Mouse (Mus musculus): Measurements from ENCODE around the gene Scn5a.

Scn5a gene

DNA sequence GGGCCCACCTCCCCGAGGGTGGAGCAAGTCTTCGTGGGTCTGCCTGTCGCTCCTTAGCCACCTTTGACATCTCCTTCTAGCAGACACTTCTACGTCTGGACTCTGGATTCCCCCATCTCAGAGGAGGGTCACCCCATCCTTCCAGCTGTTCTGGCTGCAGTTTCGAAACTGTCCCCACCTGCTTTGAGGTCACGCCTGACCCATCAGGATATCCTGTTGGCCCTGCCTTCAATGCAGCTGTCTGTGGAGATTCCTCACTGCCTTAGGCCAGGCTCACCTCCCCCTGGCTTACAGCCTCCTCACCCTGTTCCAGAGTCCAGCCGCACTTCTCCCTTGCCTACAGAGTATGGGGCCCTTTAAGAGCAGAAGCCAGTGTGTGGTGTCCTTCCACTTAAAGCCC lies 79.9 kb downstream of the Scn5a start:
- DNase-seq, result no peak

- no peak for DNase-seq
Measured at GRCm38 (mm10) chr9:119498247-119498607, 80.6 kb downstream of the Scn5a start.

DNA sequence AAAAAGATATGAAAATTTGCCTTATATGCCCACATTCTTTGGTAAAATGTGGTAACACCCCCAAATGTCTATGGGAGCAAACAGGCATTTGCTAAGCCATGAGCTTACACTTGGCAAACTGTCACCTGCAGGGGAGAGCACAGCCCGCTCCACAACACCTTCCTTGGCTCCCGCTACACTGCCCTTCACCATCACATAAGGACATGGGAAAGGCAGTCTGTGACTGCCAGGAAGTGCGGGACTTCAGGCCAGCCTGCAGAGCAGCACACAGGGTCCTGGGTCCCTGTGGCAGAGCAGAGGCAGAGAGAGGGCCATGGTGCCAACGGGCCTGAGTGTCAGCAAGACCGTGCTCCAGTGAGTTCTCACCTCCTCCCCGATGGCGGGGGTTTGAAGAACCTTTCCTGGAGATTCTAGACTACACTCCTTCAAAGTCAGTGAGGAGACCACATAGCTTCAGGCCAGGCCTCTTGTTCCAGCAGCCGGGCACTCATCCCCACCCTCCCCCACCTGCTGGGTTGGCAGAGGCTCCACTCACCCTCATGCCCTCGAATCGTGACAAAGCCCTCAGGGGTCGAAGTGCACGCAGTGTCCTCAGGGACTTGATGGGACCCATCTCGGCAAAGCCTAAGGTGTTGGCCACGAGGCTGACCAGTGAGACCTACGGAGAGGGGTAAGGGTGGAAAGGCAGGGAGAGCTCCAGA lies 81.1 kb downstream of the Scn5a start:
- DNase-seq, result no peak

- no peak for DNase-seq
Measured at GRCm38 (mm10) chr9:119496960-119497359, 81.9 kb downstream of the Scn5a start.

DNA sequence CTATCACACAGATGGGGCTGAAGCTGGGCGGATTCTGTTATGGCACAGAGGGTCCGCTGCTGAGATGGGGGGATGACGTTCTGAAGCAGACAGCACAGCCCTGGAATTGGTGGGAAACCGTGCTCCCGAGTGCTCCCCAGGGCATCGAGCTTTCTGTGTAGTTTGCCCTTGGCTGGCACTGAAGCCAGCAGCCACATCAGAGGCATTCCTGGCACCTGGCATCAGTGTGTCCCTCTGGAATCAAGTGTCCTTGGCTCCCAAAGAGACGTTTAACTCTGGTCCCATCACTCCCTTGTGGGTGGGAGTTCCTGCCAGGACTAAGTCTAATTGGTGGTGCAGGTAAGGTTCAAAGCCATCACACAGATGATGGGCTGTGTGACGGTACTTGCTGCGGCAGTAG lies 82.5 kb downstream of the Scn5a start:
- DNase-seq, result no peak

DNA sequence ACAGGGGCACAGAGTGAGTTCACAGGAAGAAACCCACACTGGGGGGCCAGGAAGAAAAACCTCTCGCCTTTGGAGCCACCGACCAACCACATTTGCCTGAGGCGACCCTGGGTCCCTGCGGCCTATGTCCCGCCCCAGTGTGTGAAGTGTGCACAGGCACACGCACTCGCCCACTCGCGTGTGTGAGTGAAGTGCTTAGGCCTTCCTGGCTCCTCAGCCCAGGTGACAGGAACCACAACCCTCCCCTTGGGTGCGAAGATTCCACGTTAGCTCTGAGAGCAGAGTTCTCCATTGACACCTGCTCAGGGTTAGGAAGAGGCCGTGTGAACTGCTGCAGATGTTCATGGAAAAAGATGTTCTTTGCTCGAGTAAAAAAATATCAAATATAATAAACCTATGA lies 93.9 kb downstream of the Scn5a start:
- no peak for DNase-seq

- DNase-seq, result no peak
Measured at GRCm38 (mm10) chr9:119484420-119484819, 94.4 kb downstream of the Scn5a start.

DNA sequence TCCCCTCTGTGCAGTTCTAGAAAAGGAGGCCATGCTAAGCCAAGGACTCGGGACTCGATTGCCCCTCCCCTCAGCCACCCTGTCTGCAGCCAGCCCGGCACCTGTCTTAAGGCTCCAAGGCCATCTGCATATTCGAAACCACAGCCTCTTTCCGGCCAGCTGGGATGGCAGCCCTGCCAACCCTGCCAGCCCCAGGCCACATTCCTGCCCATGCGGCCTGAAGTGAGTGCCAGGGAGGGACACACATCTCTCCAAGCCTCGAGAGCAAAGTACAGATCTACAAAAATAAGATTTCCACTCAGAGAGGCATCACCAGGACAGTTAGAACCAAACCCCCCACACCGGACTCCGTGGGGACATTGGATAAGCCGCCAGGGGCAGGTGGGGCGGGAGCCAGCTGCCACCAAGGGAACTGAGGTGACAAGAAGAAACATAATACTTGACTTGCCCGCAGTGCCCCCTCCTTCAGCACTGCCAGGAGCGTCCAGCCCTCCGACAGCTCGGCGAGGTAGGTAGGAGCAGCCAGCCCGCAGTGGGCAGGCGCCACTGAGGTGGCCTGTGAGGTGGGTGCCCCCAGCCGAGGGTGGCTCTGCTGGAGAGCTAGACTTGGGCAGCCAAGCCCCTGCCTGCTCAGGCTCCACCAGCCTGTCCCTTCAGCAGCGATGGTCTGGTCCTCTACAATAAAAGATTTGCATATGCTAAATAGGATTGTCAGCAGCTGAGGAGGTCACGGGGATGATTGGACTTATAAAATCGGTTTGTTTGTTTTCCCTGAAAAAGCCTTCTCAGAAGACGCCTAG lies 95.1 kb downstream of the Scn5a start:
- DNase-seq, result no peak

GRCm38 (mm10) chr9:119481612-119482011 lies 97.2 kb downstream of the Scn5a start:
- no peak for DNase-seq

DNA sequence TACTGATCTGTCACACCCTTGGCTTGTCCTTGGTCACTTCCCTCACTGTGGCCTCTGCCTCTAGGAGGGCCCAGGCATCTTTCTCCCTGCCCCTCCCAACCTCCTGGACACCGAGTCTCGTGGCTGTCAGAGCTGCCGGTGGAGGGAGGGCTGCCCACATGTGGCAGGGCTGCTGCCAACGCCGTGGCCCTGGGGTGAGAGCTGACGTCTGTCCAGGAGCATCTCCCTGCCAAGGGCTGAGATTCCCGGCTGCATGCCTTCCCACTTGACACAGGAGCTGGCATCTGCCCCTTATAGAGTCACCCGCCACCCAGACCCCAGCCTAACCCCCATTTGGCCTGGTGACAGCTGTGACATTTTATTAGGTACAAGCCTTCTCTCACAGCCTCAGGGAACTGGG lies 99.5 kb downstream of the Scn5a start:
- DNase-seq, result no peak

DNA sequence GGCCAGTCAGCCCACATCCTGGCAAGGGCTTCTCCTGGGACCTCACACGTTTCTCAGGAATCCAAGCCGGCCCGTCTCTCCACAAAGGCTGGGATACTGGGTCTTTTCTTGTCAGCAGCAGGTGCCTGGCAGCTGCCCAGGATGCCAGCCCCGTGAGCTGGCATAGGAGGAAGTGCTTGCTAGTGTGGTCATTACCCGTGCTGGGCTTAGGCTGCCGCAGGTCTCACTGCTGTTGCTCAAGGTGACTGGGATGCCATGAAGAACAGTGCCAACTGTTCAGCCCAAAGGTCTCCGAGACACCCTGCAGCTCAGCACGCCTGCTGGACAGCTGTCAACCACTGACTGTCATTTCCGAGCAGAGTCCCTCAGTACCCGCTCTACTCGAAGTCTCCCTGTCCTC lies 100.5 kb downstream of the Scn5a start:
- DNase-seq, result no peak

DNA sequence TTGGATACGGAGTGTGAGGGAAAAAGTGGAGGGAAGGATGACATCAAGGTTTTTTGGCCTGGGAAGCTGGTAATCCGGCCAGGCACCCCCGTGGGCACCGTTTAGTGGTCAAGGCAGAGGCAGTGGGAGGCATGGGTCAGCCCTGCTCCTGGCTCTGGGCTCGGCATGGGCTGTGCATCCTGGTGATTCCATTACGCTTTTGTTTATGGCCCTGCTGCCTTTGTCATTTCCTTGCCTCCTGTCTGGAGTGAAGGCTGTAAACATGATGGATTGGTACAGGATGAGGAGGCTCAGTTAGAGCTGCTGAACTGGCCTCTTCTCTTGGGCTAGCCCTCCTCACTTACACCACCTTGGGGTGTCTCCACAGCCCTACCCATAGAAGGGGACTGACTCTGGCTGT lies 101.1 kb downstream of the Scn5a start:
- no peak for DNase-seq

- DNase-seq, result no peak
Measured at GRCm38 (mm10) chr9:119474717-119475611, 103.9 kb downstream of the Scn5a start.

GRCm38 (mm10) chr9:119473608-119474164 lies 105.1 kb downstream of the Scn5a start:
- no peak for DNase-seq

DNA sequence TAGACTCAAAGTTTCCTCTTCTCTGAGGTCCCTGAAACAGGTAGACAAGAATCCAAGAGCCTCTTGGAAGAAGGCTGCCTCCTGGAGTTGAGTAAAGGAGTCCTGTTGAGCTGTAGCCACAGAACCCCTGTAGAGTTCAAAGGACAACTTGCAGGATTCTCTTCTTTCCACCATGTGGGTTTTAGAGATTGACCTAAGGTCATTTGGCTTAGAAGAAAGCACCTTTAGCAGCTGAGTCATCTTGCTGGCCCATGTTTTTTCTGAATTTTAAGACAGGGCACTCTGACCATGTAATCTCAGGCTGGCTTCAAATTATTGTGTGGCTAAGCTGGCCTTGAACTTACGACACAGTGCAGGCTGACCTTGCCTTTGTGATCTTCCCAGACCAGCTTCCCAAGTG lies 105.8 kb downstream of the Scn5a start:
- no peak for DNase-seq

- DNase-seq, result no peak
Measured at GRCm38 (mm10) chr9:119472412-119472918, 106.4 kb downstream of the Scn5a start.

DNA sequence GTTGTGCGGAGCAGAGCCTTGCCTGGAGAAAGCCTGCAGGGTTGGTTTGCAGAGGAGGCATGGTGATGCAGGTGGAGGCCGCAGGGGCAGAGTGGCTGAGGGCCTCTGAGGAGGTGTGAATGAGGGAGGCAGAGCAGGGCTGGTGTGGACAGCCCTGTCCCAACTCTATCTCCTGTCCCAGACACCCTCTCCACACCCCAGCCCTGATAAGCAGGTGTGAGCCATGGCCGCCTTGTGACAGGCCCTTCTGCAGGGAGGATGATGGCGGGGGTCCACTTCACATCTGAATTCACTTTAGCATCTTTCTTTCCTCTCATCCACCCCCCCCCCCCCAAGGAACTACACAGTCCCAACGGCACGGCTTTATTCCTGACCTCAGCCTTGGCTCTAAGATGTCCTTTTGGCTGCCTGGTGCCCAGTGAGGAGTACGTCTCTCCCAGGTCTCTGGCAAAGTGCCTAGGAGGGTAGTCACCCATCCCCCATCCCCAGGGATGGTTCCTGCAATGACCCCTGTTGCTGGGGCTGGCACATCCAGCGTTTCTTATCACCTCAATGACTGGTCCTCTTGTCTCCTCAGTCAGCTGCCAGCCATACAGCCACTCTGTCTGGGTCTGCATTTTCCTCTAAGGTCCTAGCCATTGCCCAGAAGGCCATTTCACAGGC lies 109.0 kb downstream of the Scn5a start:
- DNase-seq, result no peak

GRCm38 (mm10) chr9:119465595-119465994 lies 113.2 kb downstream of the Scn5a start:
- DNase-seq, result no peak

DNA sequence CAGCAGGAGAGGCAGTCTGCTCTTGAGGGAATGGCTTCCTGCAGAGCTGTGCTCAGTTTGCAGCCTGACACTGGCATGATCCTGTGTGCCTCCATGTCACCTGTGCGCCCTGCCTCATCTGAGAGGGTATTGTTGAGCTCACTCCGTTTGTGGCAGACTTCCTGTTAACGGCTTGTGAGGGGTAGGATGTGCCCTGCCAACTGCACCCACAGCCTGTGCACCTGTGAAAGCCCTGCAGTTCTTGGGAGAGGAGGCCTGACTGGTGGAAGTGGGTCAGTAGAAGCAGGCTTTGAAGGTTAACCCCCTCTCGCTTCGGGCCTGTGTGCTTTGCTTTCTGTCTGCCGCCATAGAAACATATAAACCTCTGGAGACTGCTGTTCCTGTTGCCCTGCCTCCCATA lies 113.8 kb downstream of the Scn5a start:
- DNase-seq, result no peak

DNA sequence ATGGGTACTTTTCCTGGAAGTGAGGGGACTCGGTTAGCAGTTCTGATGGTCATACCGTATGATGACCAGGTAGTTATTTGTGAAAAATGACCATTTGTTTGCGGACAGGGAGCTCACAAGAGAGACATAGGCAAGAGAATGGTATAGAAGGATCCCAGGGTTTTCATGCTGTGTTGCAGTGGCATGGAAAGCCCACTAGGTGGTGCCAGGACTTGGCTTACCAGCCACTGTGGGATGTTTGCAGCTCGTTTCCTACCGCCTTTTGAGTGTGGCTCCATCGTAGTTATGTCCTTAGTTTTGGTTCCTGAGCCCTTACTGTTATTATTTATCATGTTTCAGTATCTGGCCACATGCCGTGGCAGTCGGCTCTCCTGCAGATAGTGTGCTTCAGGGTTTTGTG lies 118.4 kb downstream of the Scn5a start:
- DNase-seq, result peak; percentile 54 to 56

GRCm38 (mm10) chr9:119457122-119457521 lies 121.7 kb downstream of the Scn5a start:
- DNase-seq, result no peak

DNA sequence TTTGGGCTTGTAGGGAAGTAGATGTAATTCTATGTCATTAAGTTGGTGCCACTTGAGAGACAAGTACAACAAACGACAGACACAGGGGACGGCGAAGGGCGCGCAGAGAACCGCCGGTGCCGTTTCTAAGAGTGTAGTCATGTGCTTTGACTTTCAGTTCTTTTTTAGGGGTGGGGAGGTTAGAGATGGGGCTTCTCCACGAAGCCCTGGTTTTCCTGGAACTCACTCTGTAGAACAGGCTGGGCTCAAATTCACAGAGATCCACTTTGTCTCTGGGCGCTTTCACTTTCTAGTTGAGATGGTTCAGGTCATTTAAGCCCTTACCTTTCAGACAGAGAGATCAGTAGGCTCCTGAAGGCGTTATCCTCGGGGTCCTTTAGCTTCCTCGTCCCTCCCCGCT lies 122.8 kb downstream of the Scn5a start:
- DNase-seq, result no peak

Data from B cell, adult 2 months (primary cell).